Mouse (Mus musculus) liver, embryonic 12.5 days (tissue): ENCODE data around the gene Btbd35f22. TPM values are rescaled to one million over a fixed set of nuclear protein-coding genes. Genes with fewer than 3 reads are reported as not detected.
"Not testable (repeated sequence)": the region's sequence is repeated elsewhere in the genome, so short reads cannot be mapped to it uniquely, and the experiment has no call there.

Source experiments
- ATAC-seq: fragments of 200-750 bp; cut with Nextera tagmentation; 2 replicates; pipeline ENCODE4 v1.8.0; 2017; ENCODE audit warnings: moderate number of reproducible peaks, mild to moderate bottlenecking, moderate library complexity
- H3K27ac ChIP-seq: fragments of 300-500 bp; sonication (generic); 2 replicates; pipeline ENCODE4 v1.5.1; 2016; ENCODE audit warnings: mild to moderate bottlenecking
- H3K27me3 ChIP-seq: fragments of 300-500 bp; sonication (generic); replicated peaks from 2 replicates; pipeline ENCODE4 v1.6.1; 2016; ENCODE audit warnings: mild to moderate bottlenecking, moderate library complexity
- H3K36me3 ChIP-seq: fragments of 300-500 bp; sonication (generic); 2 replicates; pipeline ENCODE4 v1.6.1; 2016; ENCODE audit warnings: mild to moderate bottlenecking, moderate library complexity
- H3K4me1 ChIP-seq: fragments of 300-500 bp; sonication (generic); 2 replicates; pipeline ENCODE4 v1.6.1; 2016
- H3K4me2 ChIP-seq: fragments of 300-500 bp; sonication (generic); 2 replicates; pipeline ENCODE4 v1.6.1; 2016; ENCODE audit warnings: mild to moderate bottlenecking, moderate library complexity
- H3K4me3 ChIP-seq: fragments of 300-500 bp; sonication (generic); 2 replicates; pipeline ENCODE4 v1.5.1; 2016; ENCODE audit warnings: mild to moderate bottlenecking, moderate library complexity
- H3K9ac ChIP-seq: fragments of 300-500 bp; sonication (generic); 2 replicates; pipeline ENCODE4 v1.6.1; 2016; ENCODE audit warnings: mild to moderate bottlenecking, moderate library complexity
- H3K9me3 ChIP-seq: fragments of 300-500 bp; sonication (generic); replicated peaks from 2 replicates; pipeline ENCODE4 v1.6.1; 2016; ENCODE audit warnings: mild to moderate bottlenecking, moderate library complexity
- WGBS: fragments of 180-500 bp; shearing (Covaris S2); methylation state at CpG from one replicate; pipeline ENCODE4 v1.1.7; 2016; ENCODE audit not compliant: insufficient replicate concordance; 5-methylcytosine and 5-hydroxymethylcytosine counted together
- polyA plus RNA-seq: library from polyadenylated mRNA; unstranded; fragments of >200 nt; fragmentation: Nextera tagmentation; extraction: Ambion mirVana; gene quantifications from 2 replicates; pipeline ENCODE4 v1.2.1, GENCODE M21; 2016

Gene Btbd35f22
- not detected in 2 replicates for polyA plus RNA-seq

DNA sequence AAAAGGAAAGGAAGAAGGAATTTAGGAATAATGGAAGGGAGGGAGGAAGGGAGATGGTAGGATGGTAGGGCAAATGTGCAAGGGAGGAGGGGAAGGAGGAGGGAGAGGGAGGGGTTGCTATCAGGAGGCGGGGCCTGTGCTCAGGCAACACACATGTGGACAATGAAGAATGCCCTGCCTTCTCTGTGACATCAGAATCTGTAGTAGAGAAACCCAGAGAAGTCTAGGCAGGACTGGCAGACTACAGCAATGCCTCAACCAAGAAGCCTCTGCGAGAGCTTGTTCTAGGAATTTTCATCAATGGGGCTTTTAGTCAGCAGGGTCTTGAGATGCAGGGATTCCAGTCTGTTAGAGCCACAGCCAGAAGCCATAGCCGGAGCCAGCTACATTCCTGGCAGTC lies at the start of gene Btbd35f22:
Gene Btbd35f22 (plus strand): TSS at position 301 of the 400 bp plus-strand sequence.
- not testable (repeated sequence) for H3K4me2 ChIP-seq

More for the DNA sequence above, at the start of gene Btbd35f22:
- H3K27me3 ChIP-seq, H3K9ac ChIP-seq, H3K9me3 ChIP-seq, H3K4me1 ChIP-seq, H3K4me3 ChIP-seq, ATAC-seq, H3K36me3 ChIP-seq, H3K27ac ChIP-seq: not testable (repeated sequence)
- no CpG with 5 or more reads among the region's 3 CpGs for WGBS

Other genes with a start within 250 kb of the Btbd35f22 start
- not detected in 2 replicates for gene Gm21637, start 85.8 kb upstream of the Btbd35f22 start, polyA plus RNA-seq
- not detected in 2 replicates for gene Btbd35f2, start 230.6 kb downstream of the Btbd35f22 start, polyA plus RNA-seq